Mouse (Mus musculus): ENCODE measurements at regions not wholly inside any gene's neighbourhood (a gene's known extent, or its start where the extent isn't known, plus 50 kb on each side); places are given as distances from the start of the nearest gene placed in this dataset.
"Not testable (repeated sequence)": the region's sequence is repeated elsewhere in the genome, so short reads cannot be mapped to it uniquely, and the experiment has no call there.

GRCm38 (mm10) chr7:96051631-96052030, 119.4 kb upstream of the Tenm4 start:
- DNase-seq, result no peak
- intact Hi-C loops (cut with DNase I), result no loop called here

GRCm38 (mm10) chr7:96061599-96061998, 109.4 kb upstream of the Tenm4 start:
- intact Hi-C loops (cut with DNase I); DNase-seq: not testable (repeated sequence)

GRCm38 (mm10) chr7:96078511-96078910, 92.5 kb upstream of the Tenm4 start:
- DNase-seq, result no peak
- intact Hi-C loops (cut with DNase I), result no loop called here

- intact Hi-C loops (cut with DNase I), result no loop called here
- no peak for DNase-seq
Measured at GRCm38 (mm10) chr7:96081676-96082075, 89.4 kb upstream of the Tenm4 start.

GRCm38 (mm10) chr7:96095185-96095584, 75.9 kb upstream of the Tenm4 start:
- peak; percentile 5 for DNase-seq
- intact Hi-C loops (cut with DNase I), result no loop called here

- intact Hi-C loops (cut with DNase I), result no loop called here
- DNase-seq, result no peak
Measured at GRCm38 (mm10) chr7:96095752-96096151, 75.3 kb upstream of the Tenm4 start.

GRCm38 (mm10) chr7:96098686-96099376, 72.2 kb upstream of the Tenm4 start:
- DNase-seq, result no peak
- intact Hi-C loops (cut with DNase I), result no loop called here

- DNase-seq, result no peak
- intact Hi-C loops (cut with DNase I), result no loop called here
Measured at GRCm38 (mm10) chr7:96102727-96103126, 68.3 kb upstream of the Tenm4 start.

GRCm38 (mm10) chr7:96108768-96109167, 62.3 kb upstream of the Tenm4 start:
- DNase-seq, result no peak
- intact Hi-C loops (cut with DNase I), result no loop called here

- no peak for DNase-seq
- intact Hi-C loops (cut with DNase I), result no loop called here
Measured at GRCm38 (mm10) chr7:96120142-96120541, 50.9 kb upstream of the Tenm4 start.

Measured in left cerebral cortex, postnatal 4 days (tissue).